Mouse (Mus musculus) E14TG2a.4 (cell line): ENCODE measurements around the gene Mad1l1.

Experiments used
- CTCF ChIP-seq: conservative IDR thresholded peaks from 2 replicates; pipeline ENCODE4 v1.5.1; 2014; ENCODE audit warnings: low read length
- NANOG ChIP-seq: IDR thresholded peaks from 2 replicates; pipeline ENCODE4 v1.6.1; 2014; ENCODE audit warnings: borderline replicate concordance, low read length, mixed read lengths
- POU5F1 ChIP-seq: IDR thresholded peaks from 2 replicates; pipeline ENCODE4 v1.6.1; 2014; ENCODE audit warnings: low read length, borderline replicate concordance

DNA sequence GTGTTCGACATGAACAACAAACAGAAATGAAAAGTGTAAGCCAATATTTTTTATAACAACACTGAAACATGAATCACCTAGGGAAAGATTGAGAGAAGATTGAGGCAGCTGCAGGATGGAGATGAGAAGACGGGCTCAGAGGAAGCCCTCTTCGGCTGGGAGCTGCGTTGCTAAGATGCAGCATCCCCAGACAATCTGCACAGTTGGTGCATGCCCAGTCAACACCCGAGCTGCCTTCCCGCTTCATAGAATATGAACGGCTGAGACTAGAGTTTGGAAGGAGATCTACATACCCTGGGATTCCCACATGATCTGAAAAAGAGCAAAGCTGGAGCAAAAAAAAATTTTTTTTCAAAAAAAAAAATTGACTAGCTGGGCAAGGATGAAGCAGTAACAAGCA, 302.6 kb downstream of the Mad1l1 start:
- no peak for TF ChIP-seq CTCF
- no peak for TF ChIP-seq POU5F1
- no peak for TF ChIP-seq NANOG
